Comparison of ENCODE assay signal across 31 mouse cellular contexts in genomic region chr4:133431508-133431907, GRCm38 (mm10). TPM values are rescaled to one million over a fixed set of nuclear protein-coding genes. Genes with fewer than 3 reads are reported as not detected.
DNase-seq lines count a peak whose midpoint lies in the region; ATAC-seq and TF ChIP-seq lines count a peak whose summit lies in the region.
"Had no signal": no experiment of that assay in that cellular context is flagged by ENCODE, and none has a peak within 500 bp of the region (broad histone marks: within the 10 kb centered on the region; RNA-seq: fewer than 3 reads in every experiment).

No protein-coding gene starts in this region.

- no peaks in the 10 kb centered on the region for H3K9me3 ChIP-seq in forebrain, embryonic 10.5 days
- H3K9me3 ChIP-seq in forebrain, embryonic 13.5 days (replicated peaks): no peaks in the 10 kb centered on the region
- H3K9me3 ChIP-seq in midbrain, embryonic 13.5 days: no peaks in the 10 kb centered on the region
- no peaks in the 10 kb centered on the region for H3K9me3 ChIP-seq in midbrain, embryonic 15.5 days
- H3K9me3 ChIP-seq: embryonic facial prominence, embryonic 10.5 days; embryonic facial prominence, embryonic 15.5 days; heart, embryonic 12.5 days; hindbrain, embryonic 15.5 days; intestine, embryonic 15.5 days; liver, embryonic 12.5 days; midbrain, embryonic 12.5 days had no signal

- WGBS in forebrain, embryonic 10.5 days: 69% methylated on average over 6 of the region's 6 CpGs
- 51% methylated on average over 6 of the region's 6 CpGs for WGBS in forebrain, embryonic 13.5 days
- 23% methylated on average over 6 of the region's 6 CpGs for WGBS in midbrain, embryonic 13.5 days
- WGBS in midbrain, embryonic 15.5 days: 29% methylated on average over 6 of the region's 6 CpGs
- WGBS in lung, adult 2 months: 81% methylated on average over 6 of the region's 6 CpGs

- no peak for TF ChIP-seq POLR2A in lung, adult 2 months (IDR thresholded peaks at IDR 0.05; ENCODE audit: borderline replicate concordance, extremely low read depth, low read depth, low read length)

- peaks cover 28% of the 10 kb centered on the region for H3K4me1 ChIP-seq in forebrain, embryonic 10.5 days
- H3K4me1 ChIP-seq in forebrain, embryonic 13.5 days: peaks cover 14% of the 10 kb centered on the region
- peaks cover 15% of the 10 kb centered on the region for H3K4me1 ChIP-seq in midbrain, embryonic 13.5 days (replicated peaks)
- peaks cover 9% of the 10 kb centered on the region for H3K4me1 ChIP-seq in midbrain, embryonic 15.5 days
- H3K4me1 ChIP-seq in lung, adult 2 months (ENCODE audit: control insufficient read depth, insufficient read depth, low read length): no peaks in the 10 kb centered on the region
- H3K4me1 ChIP-seq: intestine, embryonic 15.5 days had no signal

- DNase-seq in forebrain, embryonic 10.5 days (ENCODE audit: extremely low spot score, low spot score): no peak
- DNase-seq in retina, postnatal 1 day: peak; percentile 77
- DNase-seq in lung, adult 2 months: no peak
- DNase-seq in urinary bladder, adult 2 months (ENCODE audit: low spot score): no peak
- DNase-seq: adrenal gland, adult 8-10 months; cerebellum, adult 2 months; cerebellum, postnatal 14 days; gastrocnemius, postnatal 25 days; heart, adult 11 months; heart, postnatal 4 days; kidney, adult 2 months; kidney, postnatal 4 days; layer of hippocampus, postnatal 36 days; left cerebral cortex, postnatal 4 days; liver, postnatal 0 days; right cerebral cortex, postnatal 25 days had no signal

- no peaks in the 10 kb centered on the region for H3K36me3 ChIP-seq in forebrain, embryonic 10.5 days (replicated peaks)
- H3K36me3 ChIP-seq in forebrain, embryonic 13.5 days (ENCODE audit: poor library complexity, severe bottlenecking): no peaks in the 10 kb centered on the region
- H3K36me3 ChIP-seq in midbrain, embryonic 13.5 days: no peaks in the 10 kb centered on the region
- H3K36me3 ChIP-seq in midbrain, embryonic 15.5 days (replicated peaks): no peaks in the 10 kb centered on the region
- H3K36me3 ChIP-seq: embryonic facial prominence, embryonic 10.5 days; embryonic facial prominence, embryonic 15.5 days; heart, embryonic 12.5 days; hindbrain, embryonic 15.5 days; intestine, embryonic 15.5 days; liver, embryonic 12.5 days; midbrain, embryonic 12.5 days had no signal

- H3K9ac ChIP-seq in forebrain, embryonic 13.5 days: no peak overlapping the region
- no peak overlapping the region for H3K9ac ChIP-seq in midbrain, embryonic 13.5 days (replicated peaks)
- no peak overlapping the region for H3K9ac ChIP-seq in midbrain, embryonic 15.5 days
- H3K9ac ChIP-seq: embryonic facial prominence, embryonic 15.5 days; heart, embryonic 12.5 days; hindbrain, embryonic 15.5 days; intestine, embryonic 15.5 days; liver, embryonic 12.5 days; liver, postnatal 0 days; midbrain, embryonic 12.5 days had no signal

- no peaks in the 10 kb centered on the region; the same call in 1 of the 2 replicates for H3K27me3 ChIP-seq in forebrain, embryonic 10.5 days (ENCODE audit: poor library complexity, severe bottlenecking)
- no peaks in the 10 kb centered on the region for H3K27me3 ChIP-seq in forebrain, embryonic 13.5 days
- no peaks in the 10 kb centered on the region for H3K27me3 ChIP-seq in midbrain, embryonic 13.5 days
- H3K27me3 ChIP-seq in midbrain, embryonic 15.5 days (replicated peaks): no peaks in the 10 kb centered on the region
- H3K27me3 ChIP-seq: CH12.LX; embryonic facial prominence, embryonic 15.5 days; heart, embryonic 12.5 days; hindbrain, embryonic 15.5 days; intestine, embryonic 15.5 days; midbrain, embryonic 12.5 days had no signal

- H3K4me3 ChIP-seq in forebrain, embryonic 10.5 days: no peak overlapping the region
- H3K4me3 ChIP-seq in forebrain, embryonic 13.5 days: no peak overlapping the region
- no peak overlapping the region for H3K4me3 ChIP-seq in midbrain, embryonic 13.5 days (replicated peaks)
- no peak overlapping the region for H3K4me3 ChIP-seq in midbrain, embryonic 15.5 days
- no peak overlapping the region for H3K4me3 ChIP-seq in lung, adult 2 months (replicated peaks; ENCODE audit: extremely low read depth, low read depth, low read length)
- H3K4me3 ChIP-seq: embryonic facial prominence, embryonic 10.5 days; embryonic facial prominence, embryonic 15.5 days; heart, embryonic 12.5 days; hindbrain, embryonic 15.5 days; intestine, embryonic 15.5 days; liver, embryonic 12.5 days; midbrain, embryonic 12.5 days had no signal

- ATAC-seq in forebrain, embryonic 13.5 days: no peak
- ATAC-seq in midbrain, embryonic 13.5 days: 0 out of 2 replicates have a peak, but pooled peaks have one; percentile 14
- no peak for ATAC-seq in midbrain, embryonic 15.5 days (replicated peaks)
- ATAC-seq: forebrain, embryonic 14.5 days; intestine, embryonic 15.5 days; liver, embryonic 12.5 days; liver, postnatal 0 days; lung, postnatal 0 days had no signal

- H3K4me2 ChIP-seq in forebrain, embryonic 13.5 days: no peak overlapping the region
- no peak overlapping the region for H3K4me2 ChIP-seq in midbrain, embryonic 13.5 days (replicated peaks)
- H3K4me2 ChIP-seq in midbrain, embryonic 15.5 days: no peak overlapping the region
- H3K4me2 ChIP-seq: embryonic facial prominence, embryonic 15.5 days; heart, embryonic 12.5 days; hindbrain, embryonic 15.5 days; intestine, embryonic 15.5 days; liver, embryonic 12.5 days; midbrain, embryonic 12.5 days had no signal

- TF ChIP-seq CTCF in lung, adult 2 months (IDR thresholded peaks at IDR 0.05; ENCODE audit: insufficient read depth, low read length): no peak

- 0 out of 2 replicates have a peak overlapping the region, but pooled peaks have one; percentile 69 for H3K27ac ChIP-seq in forebrain, embryonic 10.5 days
- no peak overlapping the region for H3K27ac ChIP-seq in forebrain, embryonic 13.5 days
- no peak overlapping the region for H3K27ac ChIP-seq in midbrain, embryonic 13.5 days
- H3K27ac ChIP-seq in midbrain, embryonic 15.5 days: no peak overlapping the region
- H3K27ac ChIP-seq: embryonic facial prominence, embryonic 10.5 days; embryonic facial prominence, embryonic 15.5 days; intestine, embryonic 15.5 days; kidney, postnatal 0 days; liver, embryonic 12.5 days; macrophage had no signal

RNA-seq across cellular contexts. Expression of gene Tent5b, which starts 48.4 kb away (rescaled TPM):
- polyA plus RNA-seq in forebrain, embryonic 10.5 days (2016; fragmentation: Nextera tagmentation; extraction: Ambion mirVana): 0.71 and 1.2 TPM in 2 replicates
- polyA plus RNA-seq in forebrain, embryonic 13.5 days (2015; fragmentation: Nextera tagmentation; extraction: Ambion mirVana): 0.27 TPM in 1 of 2 replicates, not detected in the other
- polyA plus RNA-seq in midbrain, embryonic 13.5 days (2015; fragmentation: Nextera tagmentation; extraction: Ambion mirVana): 0.17 and 0.31 TPM in 2 replicates
- polyA plus RNA-seq in midbrain, embryonic 15.5 days (2015; fragmentation: Nextera tagmentation; extraction: Ambion mirVana): 0.22 and 0.37 TPM in 2 replicates
- 21.3 and 23.1 TPM in 2 replicates for polyA plus RNA-seq in lung, adult 2 months (2012; rRNA removed)
- polyA plus RNA-seq in urinary bladder, adult 2 months (2012; rRNA removed): 26.0 and 32.2 TPM in 2 replicates
- polyA plus RNA-seq: liver, embryonic 12.5 days; macrophage had no signal

Comparison
In these comparisons a context has a peak if more than half of its experiments do, and no peak if none do; other contexts are left out.
1. RNA of gene Tent5b, which starts 48.4 kb away (polyA plus RNA-seq): 26.0 to 32.2 TPM in urinary bladder, adult 2 months and 21.3 to 23.1 TPM in lung, adult 2 months; 0.71 to 1.2 TPM in forebrain, embryonic 10.5 days, 0.22 to 0.37 TPM in midbrain, embryonic 15.5 days, 0.17 to 0.31 TPM in midbrain, embryonic 13.5 days and 0.27 TPM in forebrain, embryonic 13.5 days; every median in the first group is over 10 times any median in the second.